Mouse (Mus musculus) forebrain, embryonic 11.5 days (tissue): Measurements from ENCODE around the gene Nek7. TPM values are rescaled to one million over a fixed set of nuclear protein-coding genes. Genes with fewer than 3 reads are reported as not detected.

Experiments used
- ATAC-seq: fragments of 200-750 bp; cut with Nextera tagmentation; replicated peaks from 2 replicates; pipeline ENCODE4 v1.8.0; 2017; ENCODE audit warnings: moderate TSS enrichment; ENCODE audit not compliant: low FRiP score
- DNase-seq: peaks from one replicate; pipeline ENCODE4 v3.0.0-alpha.2; 2017; ENCODE audit warnings: low spot score
- H3K27ac ChIP-seq: fragments of 300-500 bp; sonication (generic); 2 replicates; pipeline ENCODE4 v1.5.1; 2014; ENCODE audit warnings: low read depth, low read length
- H3K27me3 ChIP-seq: fragments of 300-500 bp; sonication (generic); 2 replicates; pipeline ENCODE4 v1.6.1; 2014; ENCODE audit warnings: mild to moderate bottlenecking, low read length, mixed read lengths; ENCODE audit not compliant: control insufficient read depth, insufficient read depth
- H3K36me3 ChIP-seq: fragments of 300-500 bp; sonication (generic); 2 replicates; pipeline ENCODE4 v1.6.1; 2014; ENCODE audit warnings: mild to moderate bottlenecking, low read length, moderate library complexity, mixed read lengths; ENCODE audit not compliant: control insufficient read depth, insufficient read depth
- H3K4me1 ChIP-seq: fragments of 300-500 bp; sonication (generic); replicated peaks from 2 replicates; pipeline ENCODE4 v1.6.1; 2014; ENCODE audit warnings: low read length, mixed read lengths; ENCODE audit not compliant: control insufficient read depth, insufficient read depth
- H3K4me2 ChIP-seq: fragments of 300-500 bp; sonication (generic); 2 replicates; pipeline ENCODE4 v1.6.1; 2014; ENCODE audit warnings: low read depth, mild to moderate bottlenecking, low read length, moderate library complexity, mixed read lengths; ENCODE audit not compliant: severe bottlenecking
- H3K4me3 ChIP-seq: fragments of 300-500 bp; sonication (generic); 2 replicates; pipeline ENCODE4 v1.5.1; 2014; ENCODE audit warnings: low read depth, low read length
- H3K9ac ChIP-seq: fragments of 300-500 bp; sonication (generic); 2 replicates; pipeline ENCODE4 v1.6.1; 2014; ENCODE audit warnings: low read length
- H3K9me3 ChIP-seq: fragments of 300-500 bp; sonication (generic); 2 replicates; pipeline ENCODE4 v1.6.1; 2016; ENCODE audit warnings: low read length, mixed read lengths; ENCODE audit not compliant: control insufficient read depth
- WGBS: fragments of 180-500 bp; shearing (Covaris S2); extraction: QIAGEN DNeasy Blood & Tissue Kit; methylation state at CpG from one replicate; pipeline ENCODE4 v1.1.7; 2014; 5-methylcytosine and 5-hydroxymethylcytosine counted together
- polyA plus RNA-seq: library from polyadenylated mRNA; unstranded; fragments of >200 nt; fragmentation: Nextera tagmentation; extraction: Ambion mirVana; gene quantifications from 2 replicates; pipeline ENCODE4 v1.2.1, GENCODE M21; 2014

Gene Nek7
- polyA plus RNA-seq, 1 experiment from 2014 or later = 30.7 TPM

DNA sequence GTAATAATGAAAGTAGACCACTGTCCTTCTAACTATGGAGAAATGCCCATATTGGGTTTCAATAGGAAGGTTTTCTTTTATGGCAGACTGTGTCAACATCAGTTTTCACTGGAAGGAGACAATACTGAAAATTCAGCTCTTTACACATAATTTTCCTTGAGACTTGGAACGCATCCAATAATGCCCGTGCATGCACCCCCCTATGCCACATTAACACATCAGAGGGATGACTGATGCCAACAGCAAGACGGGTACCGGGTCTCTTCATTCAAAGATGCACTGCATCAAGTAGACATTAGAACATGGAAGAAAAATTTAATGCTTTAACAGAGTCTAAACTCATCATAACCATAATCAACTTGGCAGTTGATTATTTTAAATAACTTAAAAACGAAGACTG, 101.7 kb downstream of the Nek7 start:
- Histone ChIP-seq H3K36me3 (no peaks in the 10 kb centered on the region), H3K4me2 (no peak overlapping the region), H3K4me1 (no peaks in the 10 kb centered on the region), H3K9ac (no peak overlapping the region), H3K27ac (no peak overlapping the region), H3K9me3 (no peaks in the 10 kb centered on the region), H3K4me3 (no peak overlapping the region), H3K27me3 (no peaks in the 10 kb centered on the region)
- ATAC-seq (no peak), DNase-seq (no peak)
- WGBS = 81% methylated on average over 5 of the region's 5 CpGs

DNA sequence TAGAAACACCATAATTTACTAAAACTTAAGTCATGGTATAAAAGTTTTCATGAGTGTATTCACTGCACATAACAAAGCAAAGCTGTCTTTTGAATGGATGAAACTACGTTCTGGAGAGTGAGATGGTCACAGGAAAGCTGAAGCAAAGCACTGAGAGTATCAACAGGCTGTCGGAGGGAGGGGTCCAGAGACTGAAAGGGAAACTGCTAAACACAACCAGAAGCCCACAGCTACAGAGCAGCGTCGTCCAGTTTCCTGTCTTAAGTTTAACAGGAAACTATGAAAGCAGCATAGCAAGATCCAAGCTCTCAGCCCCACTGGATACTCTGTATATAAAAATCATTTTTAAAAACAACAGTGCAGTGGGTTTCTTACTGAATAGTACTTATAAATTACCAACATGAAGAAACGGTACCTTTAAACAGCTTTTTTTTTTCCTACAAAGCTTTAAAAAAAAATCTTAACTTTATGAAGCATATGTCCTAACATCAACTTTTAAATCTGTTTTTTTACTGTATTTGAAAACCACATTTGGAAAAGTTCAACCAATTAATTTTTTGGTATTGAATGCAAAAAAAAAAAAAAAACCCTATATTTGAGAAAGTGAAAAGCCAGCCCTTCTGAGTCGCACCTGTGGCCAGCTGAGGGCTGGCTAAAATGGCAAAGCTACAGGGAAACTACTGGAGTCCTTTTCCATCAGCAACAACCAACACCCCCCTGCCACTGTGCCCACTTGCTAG, 102.4 kb downstream of the Nek7 start:
- no peak overlapping the region for H3K27ac ChIP-seq
- H3K36me3 ChIP-seq = no peaks in the 10 kb centered on the region
- no peak overlapping the region for H3K9ac ChIP-seq
- ATAC-seq (no peak), DNase-seq (no peak)
- H3K4me1 ChIP-seq = no peaks in the 10 kb centered on the region
- no peaks in the 10 kb centered on the region for H3K9me3 ChIP-seq
- H3K4me3 ChIP-seq = no peak overlapping the region
- H3K27me3 ChIP-seq = no peaks in the 10 kb centered on the region
- 67% methylated on average over 6 of the region's 6 CpGs for WGBS
- H3K4me2 ChIP-seq = no peak overlapping the region

DNA sequence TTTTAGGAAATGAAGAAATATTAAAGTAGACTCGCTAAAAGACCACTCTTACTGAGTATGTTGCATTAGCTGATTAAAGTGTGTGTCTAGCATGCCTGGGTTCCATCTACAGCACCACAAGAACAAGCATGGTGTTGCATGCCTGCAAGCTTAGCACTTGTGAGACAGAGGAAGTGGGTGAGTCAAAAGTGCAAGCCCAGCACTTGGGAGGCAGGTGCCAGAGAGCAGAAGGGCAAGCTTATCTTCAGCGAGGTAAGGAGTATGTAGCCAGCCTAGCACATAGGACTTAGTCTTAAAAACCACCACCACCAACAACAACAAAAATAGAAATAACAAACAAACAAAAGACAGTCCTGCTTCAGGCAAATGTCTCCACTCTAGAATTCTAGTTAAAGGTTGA, 103.0 kb downstream of the Nek7 start:
- no peak overlapping the region for H3K9ac ChIP-seq
- no peak overlapping the region for H3K27ac ChIP-seq
- no peak for ATAC-seq
- H3K9me3 ChIP-seq = no peaks in the 10 kb centered on the region
- no peak overlapping the region for H3K4me2 ChIP-seq
- 89% methylated on average over 2 of the region's 2 CpGs for WGBS
- DNase-seq = no peak
- no peaks in the 10 kb centered on the region for H3K36me3 ChIP-seq
- H3K4me3 ChIP-seq = no peak overlapping the region
- H3K4me1 ChIP-seq = no peaks in the 10 kb centered on the region
- no peaks in the 10 kb centered on the region for H3K27me3 ChIP-seq

DNA sequence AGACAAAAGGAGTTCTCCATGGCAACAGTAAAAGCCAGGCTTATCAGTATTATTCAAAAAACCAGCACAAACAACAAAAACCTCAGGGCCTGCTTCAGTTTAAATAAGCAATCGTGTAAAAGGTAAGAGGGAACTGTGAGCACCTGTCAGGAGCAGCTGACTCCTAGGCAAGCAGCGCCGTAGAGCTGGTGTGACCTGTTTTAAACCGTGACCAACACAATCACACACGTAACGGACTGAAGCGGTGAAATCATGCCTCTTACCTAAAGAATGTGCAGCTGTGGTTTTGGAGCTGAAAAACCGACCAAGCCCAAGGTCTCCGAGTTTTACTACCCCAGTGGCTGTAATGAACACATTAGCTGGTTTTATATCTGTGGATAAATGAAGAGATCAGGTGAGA, 104.6 kb downstream of the Nek7 start:
- no peaks in the 10 kb centered on the region for H3K27me3 ChIP-seq
- H3K27ac ChIP-seq = no peak overlapping the region
- H3K4me1 ChIP-seq = no peaks in the 10 kb centered on the region
- no peaks in the 10 kb centered on the region for H3K9me3 ChIP-seq
- no peak overlapping the region for H3K4me3 ChIP-seq
- DNase-seq (no peak), ATAC-seq (no peak)
- WGBS = 82% methylated on average over 9 of the region's 9 CpGs
- H3K9ac ChIP-seq = no peak overlapping the region
- H3K36me3 ChIP-seq = no peaks in the 10 kb centered on the region
- H3K4me2 ChIP-seq = no peak overlapping the region

DNA sequence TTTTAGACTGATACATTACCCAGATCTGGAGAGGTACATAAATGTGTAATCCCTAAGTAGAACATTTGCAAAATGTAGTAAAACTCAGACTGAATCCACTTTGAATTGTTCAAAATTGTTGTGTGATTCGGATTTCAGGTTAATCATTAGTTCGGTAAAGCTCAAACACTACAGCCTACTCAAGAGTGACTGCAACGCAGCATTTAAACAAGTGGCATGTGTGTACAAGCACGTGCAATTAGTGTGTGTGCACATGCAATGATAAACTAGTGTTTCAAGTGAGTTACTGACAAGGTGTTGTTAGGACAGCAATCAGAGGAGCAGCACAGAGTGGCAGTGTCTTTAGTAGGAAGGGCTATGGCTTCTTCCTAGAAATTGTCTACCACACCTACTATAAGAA, 106.0 kb downstream of the Nek7 start:
- H3K36me3 ChIP-seq = no peaks in the 10 kb centered on the region
- DNase-seq (no peak), ATAC-seq (no peak)
- no peaks in the 10 kb centered on the region for H3K9me3 ChIP-seq
- no peak overlapping the region for H3K4me2 ChIP-seq
- 85% methylated on average over 4 of the region's 4 CpGs for WGBS
- no peak overlapping the region for H3K27ac ChIP-seq
- no peaks in the 10 kb centered on the region for H3K4me1 ChIP-seq
- H3K9ac ChIP-seq = no peak overlapping the region
- no peak overlapping the region for H3K4me3 ChIP-seq
- H3K27me3 ChIP-seq = no peaks in the 10 kb centered on the region

DNA sequence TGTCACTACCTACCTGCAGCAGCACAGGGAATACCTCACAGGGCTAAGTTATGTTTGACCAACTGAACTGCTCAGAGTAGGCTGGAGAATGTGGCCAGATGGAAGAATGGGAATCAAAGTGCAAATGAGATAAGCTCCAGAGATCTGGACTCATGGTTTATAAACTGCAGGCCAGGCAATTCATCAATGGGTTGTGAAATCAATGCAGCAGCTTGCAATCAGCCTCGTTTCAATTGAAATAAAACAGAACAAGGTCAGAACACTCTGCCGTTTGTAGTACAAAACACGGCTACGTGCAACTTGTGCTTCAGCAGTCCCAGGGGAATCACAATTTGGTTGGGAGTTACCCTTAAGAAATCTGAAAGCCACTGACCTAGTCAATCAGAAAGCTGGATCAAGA, 109.4 kb downstream of the Nek7 start:
- Histone ChIP-seq H3K4me2 (no peak overlapping the region), H3K4me1 (peaks cover 4% of the 10 kb centered on the region), H3K4me3 (no peak overlapping the region), H3K9ac (no peak overlapping the region), H3K36me3 (no peaks in the 10 kb centered on the region), H3K27ac (no peak overlapping the region), H3K9me3 (no peaks in the 10 kb centered on the region), H3K27me3 (no peaks in the 10 kb centered on the region)
- 82% methylated on average over 4 of the region's 4 CpGs for WGBS
- DNase-seq (no peak), ATAC-seq (no peak)

DNA sequence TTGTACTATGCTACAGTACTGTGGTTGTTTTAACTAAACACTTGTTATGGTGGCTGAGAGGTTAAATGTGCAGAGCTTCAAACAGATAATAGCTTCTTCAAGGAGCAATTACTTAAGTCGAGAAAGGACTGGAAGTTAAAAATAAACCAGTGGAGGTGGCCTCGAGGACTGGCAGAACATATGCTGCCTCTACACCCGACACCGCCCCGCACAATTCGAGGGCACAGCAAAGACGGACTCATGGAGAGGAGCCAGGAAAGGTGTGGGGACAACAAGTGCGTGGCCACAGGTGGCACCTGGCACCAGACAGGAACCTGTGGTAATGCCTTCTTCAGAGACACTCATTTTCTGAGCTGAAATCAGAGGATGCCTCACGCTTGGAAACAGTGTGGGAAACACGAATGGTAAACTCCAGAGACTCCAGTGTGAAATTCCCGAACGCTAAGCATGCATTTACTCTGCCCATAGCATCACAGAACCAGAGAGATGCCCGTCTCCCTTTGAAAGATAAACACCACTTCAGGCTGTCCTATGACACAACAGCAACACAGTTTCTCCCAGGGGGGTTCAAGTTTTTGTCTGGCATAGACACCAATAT, 112.4 kb downstream of the Nek7 start:
- Histone ChIP-seq H3K4me2 (no peak overlapping the region), H3K27ac (no peak overlapping the region), H3K9ac (no peak overlapping the region), H3K4me3 (no peak overlapping the region), H3K36me3 (no peaks in the 10 kb centered on the region), H3K4me1 (peaks cover 4% of the 10 kb centered on the region), H3K9me3 (no peaks in the 10 kb centered on the region), H3K27me3 (no peaks in the 10 kb centered on the region)
- DNase-seq = no peak
- ATAC-seq = no peak
- 82% methylated on average over 13 of the region's 13 CpGs for WGBS

DNA sequence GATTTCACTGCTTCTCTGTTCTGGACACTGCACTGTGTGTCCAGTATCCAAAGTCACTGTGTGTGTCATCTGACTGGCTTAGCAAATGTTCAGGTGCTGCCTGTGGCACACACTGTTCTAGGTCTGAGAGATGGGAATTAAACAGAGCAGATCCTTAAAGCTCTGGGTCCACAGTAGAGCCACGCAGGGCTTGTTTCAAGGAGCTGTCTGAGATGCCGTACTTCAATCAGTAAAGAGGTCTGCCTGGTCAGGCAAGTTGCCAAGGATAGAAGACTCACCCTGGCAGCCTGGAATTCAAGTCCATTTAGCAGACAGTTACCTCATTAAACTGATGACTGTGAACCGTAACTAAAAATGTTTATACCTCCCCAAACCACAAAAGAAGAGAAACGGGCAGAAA, 112.9 kb downstream of the Nek7 start:
- no peak for DNase-seq
- Histone ChIP-seq H3K4me1 (peaks cover 4% of the 10 kb centered on the region), H3K27me3 (no peaks in the 10 kb centered on the region), H3K4me3 (no peak overlapping the region), H3K27ac (peak overlapping the region; percentile 7; the same call in 1 of the 2 replicates), H3K36me3 (no peaks in the 10 kb centered on the region), H3K4me2 (no peak overlapping the region), H3K9me3 (no peaks in the 10 kb centered on the region), H3K9ac (no peak overlapping the region)
- peak; percentile 65 for ATAC-seq
- 35% methylated on average over 4 of the region's 4 CpGs for WGBS

DNA sequence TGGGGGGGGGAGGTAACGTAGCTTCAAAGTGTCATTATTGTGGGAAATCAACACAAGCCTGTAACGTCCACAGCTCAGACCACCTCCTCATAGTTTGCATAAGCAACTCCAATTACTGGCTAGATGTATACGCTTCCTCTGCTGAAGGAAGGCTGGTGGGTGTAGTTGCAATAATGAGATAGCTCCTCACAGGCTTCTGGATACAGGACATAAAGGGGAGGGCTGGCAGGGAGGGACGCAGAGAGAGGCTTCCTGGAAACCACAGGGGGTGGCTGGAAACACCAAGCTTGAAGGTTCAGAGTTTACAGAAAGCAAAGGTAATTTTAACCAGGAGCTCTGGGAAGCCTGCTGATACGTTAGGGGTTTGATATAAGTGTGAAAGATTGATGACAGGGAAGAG, 115.7 kb downstream of the Nek7 start:
- Histone ChIP-seq H3K9ac (no peak overlapping the region), H3K9me3 (no peaks in the 10 kb centered on the region), H3K36me3 (no peaks in the 10 kb centered on the region), H3K4me1 (peaks cover 11% of the 10 kb centered on the region), H3K27ac (no peak overlapping the region), H3K4me2 (no peak overlapping the region), H3K4me3 (no peak overlapping the region), H3K27me3 (no peaks in the 10 kb centered on the region)
- ATAC-seq = no peak
- DNase-seq = peak; percentile 55
- 38% methylated on average over 5 of the region's 5 CpGs for WGBS
